Mouse (Mus musculus) Patski (cell line): ENCODE results near the gene Tmem95. TPM values are rescaled to one million over a fixed set of nuclear protein-coding genes. Genes with fewer than 3 reads are reported as not detected.
"Not testable (repeated sequence)": the region's sequence is repeated elsewhere in the genome, so short reads cannot be mapped to it uniquely, and the experiment has no call there.

Experiments
- ATAC-seq: fragments of 100-300 bp; one replicate; pipeline ENCODE4 v1.8.0; 2021
- CTCF ChIA-PET: fragments of 350-600 bp; sonication (Branson Sonifier 250); formaldehyde crosslinking; loops from one replicate; lab custom pipeline; 2022; ENCODE audit warnings: inconsistent platforms; lab: Charles Lee
- POLR2A ChIA-PET: fragments of 350-600 bp; sonication (Branson Sonifier 250); formaldehyde crosslinking; loops from one replicate; lab custom pipeline; 2022; ENCODE audit warnings: antibody characterized with exemption, inconsistent platforms; lab: Charles Lee
- DNase-seq: peaks from one replicate; pipeline ENCODE4 v3.0.0-alpha.2; 2011; ENCODE audit warnings: low read depth, low spot score
- H3K27me3 ChIP-seq: fragments of 371-371 bp; one replicate; pipeline ENCODE4 v1.5.1; 2021
- CTCF ChIP-seq: fragments of 100-300 bp; IDR thresholded peaks from one replicate; pipeline ENCODE4 v1.5.1; 2021
- in situ Hi-C: fragments of 300-500 bp; cut with MboI; formaldehyde crosslinking; loops from 3 replicates; pipeline ENCODE4 v1.11.1; 2018; ENCODE audit warnings: low pct_unique_long_range_greater_than_20kb, mixed read lengths
- polyA plus RNA-seq: library from polyadenylated mRNA; unstranded; gene quantifications from one replicate; pipeline ENCODE4 v1.2.3, GENCODE M21; 2021

The Tmem95 gene
- polyA plus RNA-seq, 1 experiment from 2014 or later = 0.12 TPM

DNA sequence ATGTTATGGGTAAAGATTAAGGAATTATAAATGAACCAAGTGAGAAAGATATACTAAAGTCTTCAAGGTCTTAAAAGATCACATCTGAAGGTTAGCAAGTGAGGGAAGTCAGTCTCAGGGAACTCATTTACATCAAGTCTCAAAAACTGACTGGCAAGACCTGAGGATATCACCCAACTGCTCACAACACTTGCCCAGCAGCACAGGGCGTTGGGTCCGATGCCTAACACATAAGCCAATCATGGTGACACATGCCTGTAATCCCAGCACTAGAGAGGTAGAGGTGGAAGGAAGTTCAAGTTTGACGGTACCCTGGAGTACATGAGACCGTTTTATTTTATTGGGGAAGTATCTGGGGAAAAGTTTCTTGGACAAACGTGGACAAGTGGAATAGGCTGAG lies 40.3 kb upstream of the Tmem95 start:
- ChIA-PET POLR2A (no interaction called here), CTCF (no interaction called here)
- in situ Hi-C loops = no loop called here

DNA sequence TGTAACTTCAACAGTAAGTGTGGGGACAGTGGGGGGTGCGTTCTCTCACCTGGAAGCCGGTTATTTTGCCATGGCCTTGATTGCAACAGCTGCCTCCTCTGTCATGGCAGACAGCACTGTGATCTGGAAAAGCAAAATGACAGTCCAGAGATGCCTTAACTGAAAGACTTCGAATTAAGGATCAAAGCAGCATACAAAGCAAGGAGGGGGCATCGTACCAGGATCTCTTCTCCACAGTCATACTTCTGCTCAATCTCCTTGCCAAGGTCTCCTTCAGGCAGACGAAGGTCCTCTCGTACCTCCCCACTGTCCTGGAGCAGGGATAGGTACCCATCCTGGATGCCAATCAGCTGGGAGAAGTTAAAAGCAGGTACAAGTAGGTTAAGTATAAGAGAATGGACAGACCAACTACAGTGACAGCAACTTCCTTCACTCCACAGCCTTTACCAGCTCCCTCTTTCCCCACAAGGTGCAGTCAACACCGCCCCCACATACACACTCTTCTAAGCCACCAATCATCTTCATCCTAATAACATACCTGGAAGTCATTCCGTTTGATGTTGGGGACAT lies 39.6 kb upstream of the Tmem95 start:
- ChIA-PET CTCF (no interaction called here), POLR2A (interaction anchor here (0.6 kb wide), 2 partner anchors 36 to 194 kb away, joined by 3 to 4 read pairs; no protein-coding TSS in a partner anchor)
- no peak for TF ChIP-seq CTCF
- in situ Hi-C loops = no loop called here
- DNase-seq (no peak), ATAC-seq (no peak)
- H3K27me3 ChIP-seq = no peaks in the 10 kb centered on the region

More for the DNA sequence above, 40.3 kb upstream of the Tmem95 start:
- ATAC-seq = no peak
- no peak for TF ChIP-seq CTCF
- DNase-seq = no peak
- H3K27me3 ChIP-seq = no peaks in the 10 kb centered on the region

DNA sequence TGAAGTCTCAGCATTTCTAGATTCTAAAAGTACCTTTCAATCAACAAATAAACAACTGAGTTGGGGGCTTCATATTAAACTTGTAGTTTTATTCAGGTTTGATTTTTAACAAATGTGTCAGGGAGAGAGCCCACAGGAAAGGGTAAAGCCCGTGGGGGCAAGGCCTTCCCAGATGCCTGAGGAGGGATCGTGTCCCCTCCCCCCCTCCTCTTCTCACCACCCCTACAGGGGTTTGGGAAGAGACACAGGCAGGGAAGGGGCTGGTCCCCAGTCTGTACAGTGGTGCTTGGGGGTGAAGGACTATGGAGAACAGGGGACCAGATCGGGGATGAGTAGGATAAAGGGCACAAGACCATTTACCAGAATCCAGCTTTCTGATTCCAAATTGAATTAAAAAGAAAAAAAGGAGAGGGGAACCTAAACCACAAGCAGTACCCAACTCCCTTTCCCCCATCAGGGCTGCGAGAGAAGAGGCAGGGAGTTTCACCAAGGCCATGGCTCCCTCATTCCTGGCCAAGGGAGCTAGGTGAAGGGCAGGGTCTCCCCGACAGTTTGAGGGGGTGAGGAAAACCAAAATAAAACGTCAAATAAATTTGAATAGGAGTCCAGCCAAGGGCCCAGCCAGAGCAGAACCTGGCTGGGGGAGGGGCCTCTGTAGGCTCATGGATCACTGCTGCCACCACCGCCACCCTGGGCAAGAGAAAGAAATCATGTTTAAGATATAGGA lies 39.0 kb upstream of the Tmem95 start:
- in situ Hi-C loops, ATAC-seq, H3K27me3 ChIP-seq, DNase-seq, CTCF ChIA-PET: not testable (repeated sequence)
- POLR2A ChIA-PET = interaction anchor here (0.6 kb wide), 2 partner anchors 35 to 193 kb away, joined by 3 to 4 read pairs; no protein-coding TSS in a partner anchor

DNA sequence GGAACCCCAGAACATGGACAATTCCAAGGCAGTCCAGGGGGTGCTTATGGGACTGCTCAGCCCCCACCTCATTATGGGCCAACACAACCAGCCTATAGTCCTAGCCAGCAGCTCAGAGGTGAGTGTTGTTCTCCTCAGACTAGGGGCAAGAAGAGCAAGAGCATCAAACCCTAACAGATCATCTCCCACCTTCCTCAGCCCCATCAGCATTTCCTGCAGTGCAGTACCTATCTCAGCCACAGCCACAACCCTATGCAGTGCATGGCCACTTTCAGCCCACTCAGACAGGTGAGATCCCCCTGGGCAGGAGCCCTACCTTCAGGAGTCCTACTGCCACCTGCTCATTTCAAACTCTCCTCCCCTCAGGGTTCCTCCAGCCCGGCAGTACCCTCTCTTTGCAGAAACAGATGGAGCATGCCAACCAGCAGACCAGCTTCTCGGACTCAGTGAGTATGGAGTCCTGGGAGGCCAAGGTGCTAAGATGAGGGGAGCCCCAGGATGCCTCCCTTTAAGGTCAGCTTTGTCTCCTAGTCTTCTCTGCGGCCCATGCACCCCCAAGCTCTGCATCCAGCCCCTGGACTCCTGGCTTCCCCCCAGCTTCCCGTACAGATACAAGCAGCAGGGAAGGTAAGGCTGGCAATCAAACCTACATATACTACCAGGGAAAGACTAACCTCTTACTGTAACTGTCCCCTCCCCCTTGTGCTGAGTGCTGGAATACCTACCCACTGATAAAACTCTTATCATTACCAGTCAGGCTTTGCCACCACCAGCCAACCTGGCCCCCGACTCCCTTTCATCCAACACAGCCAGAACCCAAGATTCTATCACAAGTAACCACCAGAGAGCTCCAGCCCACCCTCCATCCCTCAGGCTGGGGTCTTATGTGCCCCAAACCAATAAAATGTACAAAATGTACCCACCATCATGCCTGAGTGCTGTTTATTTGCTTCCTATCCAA lies 38.1 kb upstream of the Tmem95 start:
- POLR2A ChIA-PET = no interaction called here
- DNase-seq (no peak), ATAC-seq (no peak)
- H3K27me3 ChIP-seq = no peaks in the 10 kb centered on the region
- CTCF ChIA-PET = interaction anchor here (1.1 kb wide), 1 partner anchor 29 kb away, joined by 3 read pairs; no protein-coding TSS in a partner anchor
- TF ChIP-seq CTCF = no peak
- in situ Hi-C loops = no loop called here

- ChIA-PET POLR2A (no interaction called here), CTCF (interaction anchor here (1.0 to 1.1 kb wide), 2 partner anchors 26 to 28 kb away, joined by 3 read pairs; no protein-coding TSS in a partner anchor)
- in situ Hi-C loops = no loop called here
- DNase-seq (no peak), ATAC-seq (no peak)
- H3K27me3 ChIP-seq = no peaks in the 10 kb centered on the region
- TF ChIP-seq CTCF = no peak
Measured at GRCm38 (mm10) chr11:69914917-69915430, 37.2 kb upstream of the Tmem95 start.

- TF ChIP-seq CTCF = no peak
- ChIA-PET CTCF (interaction anchor here (1.0 kb wide), 1 partner anchor 25 kb away, joined by 3 read pairs; no protein-coding TSS in a partner anchor), POLR2A (interaction anchor here (0.7 kb wide), 1 partner anchor 32 kb away, joined by 3 read pairs; no protein-coding TSS in a partner anchor)
- ATAC-seq = no peak
- H3K27me3 ChIP-seq = no peaks in the 10 kb centered on the region
- no peak for DNase-seq
- in situ Hi-C loops = no loop called here
Measured at GRCm38 (mm10) chr11:69914372-69914764, 36.5 kb upstream of the Tmem95 start.

GRCm38 (mm10) chr11:69913554-69914371 lies 35.9 kb upstream of the Tmem95 start, which contains the start of gene Gps2:
TSS of gene Gps2 (plus strand) at chr11:69913888.
- ATAC-seq (peak; percentile 57), DNase-seq (peak; percentile 53)
- in situ Hi-C loops = no loop called here
- no peaks in the 10 kb centered on the region for H3K27me3 ChIP-seq
- POLR2A ChIA-PET = interaction anchor here (0.7 kb wide), 1 partner anchor 32 kb away, joined by 3 read pairs; no protein-coding TSS in a partner anchor
- CTCF ChIA-PET = interaction anchor here (1.0 kb wide), 1 partner anchor 24 kb away, joined by 3 read pairs; no protein-coding TSS in a partner anchor
- TF ChIP-seq CTCF = no peak

DNA sequence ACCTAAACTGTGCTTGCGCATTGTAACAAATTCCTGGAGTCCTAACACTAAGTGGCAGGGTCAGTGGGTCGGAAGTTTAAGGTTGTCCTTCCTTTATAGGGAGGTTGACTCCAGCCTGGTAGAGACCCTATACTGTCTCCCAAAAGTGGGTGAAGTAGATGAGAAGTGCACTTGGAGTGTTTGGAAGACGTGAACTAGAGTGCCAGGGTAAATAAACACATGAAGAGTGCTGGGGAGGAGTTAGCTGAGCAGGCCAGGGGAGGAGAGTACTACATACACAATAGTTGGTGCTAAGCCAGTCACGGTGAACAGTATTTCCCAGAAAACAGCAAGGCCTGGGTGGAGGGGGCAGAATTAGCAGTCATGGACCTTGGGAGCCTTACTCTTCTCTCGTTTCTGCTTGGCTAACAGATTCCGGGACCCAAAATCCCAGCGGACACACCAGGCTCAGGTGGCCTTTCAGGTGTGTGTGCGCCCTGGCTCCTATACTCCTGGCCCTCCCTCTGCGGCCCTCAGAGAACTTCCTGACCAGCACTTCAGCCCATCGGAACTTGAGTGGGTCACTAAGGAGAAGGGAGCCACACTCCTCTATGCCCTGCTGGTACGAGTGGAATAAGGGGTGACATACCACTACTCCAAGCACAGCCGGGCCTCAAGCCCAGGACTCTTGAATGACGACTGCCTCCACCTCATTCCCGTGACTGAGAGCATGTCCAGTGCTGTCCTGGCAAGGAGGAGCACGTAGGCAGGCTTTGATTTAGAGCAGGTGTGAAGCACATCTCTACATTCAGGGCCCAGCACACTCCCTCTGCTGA lies 35.1 kb upstream of the Tmem95 start:
- H3K27me3 ChIP-seq = no peaks in the 10 kb centered on the region
- no peak for DNase-seq
- no peak for ATAC-seq
- in situ Hi-C loops = no loop called here
- TF ChIP-seq CTCF = no peak
- POLR2A ChIA-PET = no interaction called here
- CTCF ChIA-PET = no interaction called here

DNA sequence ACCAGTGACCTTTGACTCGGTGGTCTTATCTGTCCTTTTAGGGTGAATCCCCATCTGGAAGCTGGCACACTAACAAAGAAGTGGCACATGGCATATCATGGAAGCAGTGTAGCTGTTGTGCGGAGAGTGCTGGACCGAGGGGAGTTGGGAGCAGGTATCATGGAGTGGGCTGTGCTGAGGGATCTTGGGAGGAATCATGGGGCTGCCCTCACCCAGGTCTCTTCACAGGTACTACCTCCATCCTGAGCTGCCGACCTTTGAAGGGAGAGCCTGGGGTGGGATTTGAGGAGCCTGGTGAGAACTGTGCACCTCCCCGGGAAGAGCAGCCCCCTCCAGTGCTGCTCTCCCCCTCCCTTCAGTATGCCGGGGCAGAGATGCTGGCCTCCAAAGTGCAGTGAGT lies 33.9 kb upstream of the Tmem95 start:
- no peaks in the 10 kb centered on the region for H3K27me3 ChIP-seq
- no peak for TF ChIP-seq CTCF
- ChIA-PET POLR2A (no interaction called here), CTCF (no interaction called here)
- no peak for ATAC-seq
- in situ Hi-C loops = no loop called here
- no peak for DNase-seq
